Mouse (Mus musculus) right cerebral cortex, postnatal 36 days (tissue): ENCODE results near the gene R3hdm2.

Experiments used
- DNase-seq, 2 experiments: peaks; one replicate each; pipeline ENCODE4 v3.0.0; 2022; ENCODE audit warnings: low spot score in 2 of 2, mixed read lengths in 1 of 2

R3hdm2 gene

GRCm38 (mm10) chr10:127422047-127422446 lies 41.9 kb downstream of the R3hdm2 start:
- DNase-seq: peak; percentile 51 to 70

GRCm38 (mm10) chr10:127425794-127426193 lies 45.7 kb downstream of the R3hdm2 start:
- no peak for DNase-seq

- no peak for DNase-seq
Measured at GRCm38 (mm10) chr10:127426670-127427069, 46.5 kb downstream of the R3hdm2 start.

- no peak for DNase-seq
Measured at GRCm38 (mm10) chr10:127427107-127427506, 47.0 kb downstream of the R3hdm2 start.

GRCm38 (mm10) chr10:127427987-127428386 lies 47.9 kb downstream of the R3hdm2 start:
- no peak for DNase-seq

GRCm38 (mm10) chr10:127429538-127429937 lies 49.4 kb downstream of the R3hdm2 start:
- DNase-seq: no peak

GRCm38 (mm10) chr10:127432466-127432865 lies 52.3 kb downstream of the R3hdm2 start:
- no peak for DNase-seq

- DNase-seq: no peak
Measured at GRCm38 (mm10) chr10:127437354-127438113, 57.4 kb downstream of the R3hdm2 start.

GRCm38 (mm10) chr10:127453701-127454100 lies 73.6 kb downstream of the R3hdm2 start:
- DNase-seq: no peak

- peak; percentile 46 to 80 for DNase-seq
Measured at GRCm38 (mm10) chr10:127462411-127463096, 82.4 kb downstream of the R3hdm2 start.

- no peak for DNase-seq
Measured at GRCm38 (mm10) chr10:127471281-127471988, 91.3 kb downstream of the R3hdm2 start.

GRCm38 (mm10) chr10:127472722-127473121 lies 92.6 kb downstream of the R3hdm2 start:
- no peak for DNase-seq

GRCm38 (mm10) chr10:127475175-127475574 lies 95.0 kb downstream of the R3hdm2 start:
- no peak for DNase-seq

- no peak for DNase-seq
Measured at GRCm38 (mm10) chr10:127476541-127476940, 96.4 kb downstream of the R3hdm2 start.

GRCm38 (mm10) chr10:127477301-127477700 lies 97.2 kb downstream of the R3hdm2 start:
- no peak for DNase-seq

GRCm38 (mm10) chr10:127479131-127479530 lies 99.0 kb downstream of the R3hdm2 start:
- no peak for DNase-seq

- peak; percentile 67 to 75 for DNase-seq
Measured at GRCm38 (mm10) chr10:127480833-127481813, 101.0 kb downstream of the R3hdm2 start.

- no peak for DNase-seq
Measured at GRCm38 (mm10) chr10:127485235-127485634, 105.1 kb downstream of the R3hdm2 start.

GRCm38 (mm10) chr10:127488856-127489255 lies 108.7 kb downstream of the R3hdm2 start:
- DNase-seq: no peak

- no peak for DNase-seq
Measured at GRCm38 (mm10) chr10:127490160-127491127, 110.3 kb downstream of the R3hdm2 start.
